ENCODE assay signal across 9 mouse cellular contexts in genomic region chr8:75071627-75072346, GRCm38 (mm10). TPM values are rescaled to one million over a fixed set of nuclear protein-coding genes. Genes with fewer than 3 reads are reported as not detected.
DNase-seq lines count a peak whose midpoint lies in the region; ATAC-seq and TF ChIP-seq lines count a peak whose summit lies in the region.
"Had no signal": no experiment of that assay in that cellular context is flagged by ENCODE, and none has a peak within 500 bp of the region (broad histone marks: within the 10 kb centered on the region; RNA-seq: fewer than 3 reads in every experiment).

No protein-coding gene starts in this region.

- no peak for TF ChIP-seq POLR2A in testis, adult 2 months (IDR thresholded peaks at IDR 0.05; ENCODE audit: control insufficient read depth, low read depth, low read length)

- no peak overlapping the region for H3K4me3 ChIP-seq in E14TG2a.4 (replicated peaks; ENCODE audit: low read length)
- H3K4me3 ChIP-seq in forebrain, embryonic 14.5 days (ENCODE audit: low read depth, low read length), result no peak overlapping the region
- H3K4me3 ChIP-seq in liver, embryonic 16.5 days (ENCODE audit: low read depth, low read length), result no peak overlapping the region
- H3K4me3 ChIP-seq in neural tube, embryonic 14.5 days (ENCODE audit: low read depth, low read length), result no peak overlapping the region
- H3K4me3 ChIP-seq in testis, adult 2 months (ENCODE audit: control insufficient read depth, low read depth, low read length), result no peak overlapping the region

- intact Hi-C loops in heart, postnatal 14 days (cut with DNase I), result loop anchor here (1.0 to 5.0 kb wide), 2 partner anchors 37 to 146 kb away; no protein-coding TSS in a partner anchor

- peaks cover 3% of the 10 kb centered on the region; the same call in 1 of the 2 replicates for H3K27me3 ChIP-seq in E14TG2a.4 (ENCODE audit: insufficient read depth, low read length)
- H3K27me3 ChIP-seq in forebrain, embryonic 14.5 days (replicated peaks; ENCODE audit: control insufficient read depth, insufficient read depth, low read length), result no peaks in the 10 kb centered on the region
- H3K27me3 ChIP-seq in liver, embryonic 16.5 days (ENCODE audit: control insufficient read depth, insufficient read depth, low read depth, low read length), result no peaks in the 10 kb centered on the region
- H3K27me3 ChIP-seq in neural tube, embryonic 14.5 days (ENCODE audit: control insufficient read depth, insufficient read depth, low read length), result no peaks in the 10 kb centered on the region
- no peaks in the 10 kb centered on the region for H3K27me3 ChIP-seq in testis, adult 2 months (ENCODE audit: control insufficient read depth, insufficient read depth, low read length)

- peaks cover 9% of the 10 kb centered on the region for H3K4me1 ChIP-seq in E14TG2a.4 (replicated peaks; ENCODE audit: low read depth, low read length)
- no peaks in the 10 kb centered on the region for H3K4me1 ChIP-seq in forebrain, embryonic 14.5 days (ENCODE audit: control insufficient read depth, insufficient read depth, low read length)
- peaks cover 3% of the 10 kb centered on the region; the same call in 1 of the 2 replicates for H3K4me1 ChIP-seq in liver, embryonic 16.5 days (ENCODE audit: control insufficient read depth, low read depth, low read length)
- H3K4me1 ChIP-seq in neural tube, embryonic 14.5 days (ENCODE audit: control insufficient read depth, insufficient read depth, low read length), result no peaks in the 10 kb centered on the region
- H3K4me1 ChIP-seq in testis, adult 2 months (ENCODE audit: control insufficient read depth, insufficient read depth, low read length), result no peaks in the 10 kb centered on the region

- no peak overlapping the region for H3K9ac ChIP-seq in forebrain, embryonic 14.5 days (ENCODE audit: low read length)
- no peak overlapping the region for H3K9ac ChIP-seq in liver, embryonic 16.5 days (ENCODE audit: low read depth, low read length)
- no peak overlapping the region for H3K9ac ChIP-seq in neural tube, embryonic 14.5 days (replicated peaks; ENCODE audit: low read depth, low read length)

- 30% methylated on average over 4 of the region's 4 CpGs for WGBS in forebrain, embryonic 14.5 days
- WGBS in large intestine, adult 2 months, result 19% methylated on average over 4 of the region's 4 CpGs
- 18% methylated on average over 4 of the region's 4 CpGs for WGBS in liver, embryonic 16.5 days (ENCODE audit: insufficient replicate concordance)
- WGBS in neural tube, embryonic 14.5 days, result 29% methylated on average over 4 of the region's 4 CpGs

- DNase-seq in c-Kit-positive CD71-positive TER-119-positive erythroid progenitor cells, embryonic 14.5 days (ENCODE audit: low spot score), result peak; percentile 76
- DNase-seq in forebrain, embryonic 14.5 days (ENCODE audit: low spot score), result peak; percentile 85
- DNase-seq in heart, postnatal 14 days, result peak; percentile 79 to 89
- peak; percentile 56 for DNase-seq in large intestine, adult 2 months (ENCODE audit: low read depth, low spot score)

- no peaks in the 10 kb centered on the region for H3K9me3 ChIP-seq in E14TG2a.4 (ENCODE audit: low read length)
- H3K9me3 ChIP-seq in forebrain, embryonic 14.5 days (replicated peaks; ENCODE audit: control insufficient read depth, low read length), result no peaks in the 10 kb centered on the region
- H3K9me3 ChIP-seq in liver, embryonic 16.5 days (replicated peaks; ENCODE audit: control insufficient read depth, low read length), result no peaks in the 10 kb centered on the region
- H3K9me3 ChIP-seq in neural tube, embryonic 14.5 days (ENCODE audit: control insufficient read depth, low read length), result no peaks in the 10 kb centered on the region

- H3K4me2 ChIP-seq in forebrain, embryonic 14.5 days (ENCODE audit: low read length), result no peak overlapping the region
- H3K4me2 ChIP-seq in liver, embryonic 16.5 days (ENCODE audit: low read depth, low read length), result no peak overlapping the region
- H3K4me2 ChIP-seq in neural tube, embryonic 14.5 days (ENCODE audit: low read depth, low read length), result no peak overlapping the region

- ATAC-seq in forebrain, embryonic 14.5 days, result peak; percentile 90
- peak; percentile 70 for ATAC-seq in liver, embryonic 16.5 days (ENCODE audit: low read depth)
- peak; percentile 93 for ATAC-seq in neural tube, embryonic 14.5 days (ENCODE audit: low read depth)

- H3K36me3 ChIP-seq in E14TG2a.4 (ENCODE audit: insufficient read depth, low read length), result peaks cover 22% of the 10 kb centered on the region
- no peaks in the 10 kb centered on the region for H3K36me3 ChIP-seq in forebrain, embryonic 14.5 days (ENCODE audit: control insufficient read depth, insufficient read depth, low read length)
- H3K36me3 ChIP-seq in liver, embryonic 16.5 days (ENCODE audit: control insufficient read depth, insufficient read depth), result no peaks in the 10 kb centered on the region
- H3K36me3 ChIP-seq in neural tube, embryonic 14.5 days (ENCODE audit: control insufficient read depth, insufficient read depth, low read length), result no peaks in the 10 kb centered on the region
- peaks cover 3% of the 10 kb centered on the region; the same call in 1 of the 2 replicates for H3K36me3 ChIP-seq in testis, adult 2 months (ENCODE audit: control insufficient read depth, insufficient read depth, low read length)

- peak; percentile 55 for TF ChIP-seq CTCF in E14TG2a.4 (conservative IDR thresholded peaks at IDR 0.05; ENCODE audit: low read length)
- TF ChIP-seq CTCF in testis, adult 2 months (IDR thresholded peaks at IDR 0.05; ENCODE audit: control insufficient read depth, insufficient read depth, insufficient replicate concordance, low read depth, low read length), result peak; percentile 70; the same call in 1 of the 2 replicates

- no peak overlapping the region for H3K27ac ChIP-seq in forebrain, embryonic 14.5 days (ENCODE audit: low read depth, low read length)
- H3K27ac ChIP-seq in liver, embryonic 16.5 days (ENCODE audit: low read length), result no peak overlapping the region
- H3K27ac ChIP-seq in neural tube, embryonic 14.5 days (ENCODE audit: low read depth, low read length), result no peak overlapping the region
- no peak overlapping the region for H3K27ac ChIP-seq in testis, adult 2 months (ENCODE audit: control insufficient read depth, insufficient read depth, low read depth, low read length)
- H3K27ac ChIP-seq: macrophage had no signal

RNA-seq across cellular contexts. Expression of gene Hmox1, which starts 21.6 kb away (rescaled TPM):
- polyA plus RNA-seq in forebrain, embryonic 14.5 days (2014; fragmentation: Nextera tagmentation; extraction: Ambion mirVana), result 3.9 and 4.1 TPM in 2 replicates
- total RNA-seq in heart, postnatal 14 days (2021), result 10 to 100 TPM; 13.6 to 15.0 TPM
- polyA plus RNA-seq in large intestine, adult 2 months (2012; rRNA removed), result 4.2 and 4.3 TPM in 2 replicates
- 158 and 159 TPM in 2 replicates for polyA plus RNA-seq in liver, embryonic 16.5 days (2015; fragmentation: Nextera tagmentation; extraction: Ambion mirVana)
- 3.1 and 8.9 TPM in 2 replicates for polyA plus RNA-seq in neural tube, embryonic 14.5 days (2014; fragmentation: Nextera tagmentation; extraction: Ambion mirVana)
- 8.6 and 10.9 TPM in 2 replicates for polyA plus RNA-seq in testis, adult 2 months (2012; rRNA removed)

RNA-seq across cellular contexts. Expression of gene Mcm5, which starts 37.6 kb away (rescaled TPM):
- 71.8 and 83.0 TPM in 2 replicates for polyA plus RNA-seq in forebrain, embryonic 14.5 days (2014; fragmentation: Nextera tagmentation; extraction: Ambion mirVana)
- total RNA-seq in heart, postnatal 14 days (2021), result 10 to 100 TPM in 1 of 2 experiments, 1 to 10 TPM in 1; 5.8 to 11.7 TPM
- 50.7 and 54.1 TPM in 2 replicates for polyA plus RNA-seq in large intestine, adult 2 months (2012; rRNA removed)
- 130 and 137 TPM in 2 replicates for polyA plus RNA-seq in liver, embryonic 16.5 days (2015; fragmentation: Nextera tagmentation; extraction: Ambion mirVana)
- polyA plus RNA-seq in neural tube, embryonic 14.5 days (2014; fragmentation: Nextera tagmentation; extraction: Ambion mirVana), result 21.5 and 24.6 TPM in 2 replicates
- polyA plus RNA-seq in testis, adult 2 months (2012; rRNA removed), result 16.3 and 18.6 TPM in 2 replicates

RNA-seq across cellular contexts. Expression of gene Tom1, which starts 38.3 kb away (rescaled TPM):
- polyA plus RNA-seq in forebrain, embryonic 14.5 days (2014; fragmentation: Nextera tagmentation; extraction: Ambion mirVana), result 16.5 and 16.9 TPM in 2 replicates
- 10 to 100 TPM; 56.5 to 56.6 TPM for total RNA-seq in heart, postnatal 14 days (2021)
- 23.9 and 28.2 TPM in 2 replicates for polyA plus RNA-seq in large intestine, adult 2 months (2012; rRNA removed)
- polyA plus RNA-seq in liver, embryonic 16.5 days (2015; fragmentation: Nextera tagmentation; extraction: Ambion mirVana), result 14.0 and 14.4 TPM in 2 replicates
- polyA plus RNA-seq in neural tube, embryonic 14.5 days (2014; fragmentation: Nextera tagmentation; extraction: Ambion mirVana), result 34.6 and 36.1 TPM in 2 replicates
- 117 and 129 TPM in 2 replicates for polyA plus RNA-seq in testis, adult 2 months (2012; rRNA removed)

Comparison
In these comparisons a context has a peak if more than half of its experiments do, and no peak if none do; other contexts are left out.
1. RNA of gene Hmox1, which starts 21.6 kb away (polyA plus RNA-seq): 158 to 159 TPM in liver, embryonic 16.5 days; 8.6 to 10.9 TPM in testis, adult 2 months, 4.2 to 4.3 TPM in large intestine, adult 2 months, 3.9 to 4.1 TPM in forebrain, embryonic 14.5 days and 3.1 to 8.9 TPM in neural tube, embryonic 14.5 days; every median in the first group is over 10 times any median in the second.
2. Peak in every context shown above with its lines, with median percentiles within 50 percentile points of each other: DNase-seq and ATAC-seq.